Mouse (Mus musculus): Measurements from ENCODE around the gene Tbca.

DNA sequence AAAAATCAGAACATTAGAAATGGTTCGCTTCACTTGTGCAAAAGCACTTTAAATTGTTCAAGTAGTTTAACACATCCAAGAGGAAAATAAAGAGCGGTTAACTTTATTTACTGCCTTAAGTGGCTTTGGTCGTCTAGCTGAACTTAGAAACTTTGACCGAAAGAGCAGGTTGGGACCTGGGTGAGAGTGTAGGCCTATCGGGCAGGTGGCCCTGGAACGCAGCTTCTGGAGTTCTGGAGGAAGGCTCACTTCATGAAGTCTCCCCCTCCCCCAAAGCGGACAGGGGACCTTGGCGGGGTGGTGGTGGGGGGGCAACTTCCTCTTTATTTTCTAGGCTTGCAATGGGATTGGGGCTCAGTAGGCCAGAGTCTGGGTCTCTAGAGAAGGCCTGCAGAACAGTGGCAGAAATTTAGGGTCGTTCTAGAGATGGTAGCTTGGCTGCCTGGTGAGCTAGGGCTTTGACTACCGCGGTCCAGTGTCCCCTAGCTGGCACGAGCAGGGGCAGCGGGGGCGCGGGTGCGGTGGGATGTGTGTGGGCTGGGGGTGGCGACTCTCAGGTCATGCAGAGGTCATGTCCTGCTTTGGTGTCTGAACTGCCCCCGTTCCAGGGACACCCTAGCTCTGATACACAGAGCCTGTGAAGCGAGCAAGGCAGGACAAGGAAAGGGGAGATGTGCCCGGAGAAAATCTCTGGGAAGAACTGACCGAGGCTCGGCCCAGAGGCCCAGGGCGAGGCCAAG, 86.1 kb downstream of the Tbca start:
- TF ChIP-seq CTCF (IDR thresholded peaks at IDR 0.05) (no peak), EP300 (IDR thresholded peaks at IDR 0.05) (no peak)
